Mouse (Mus musculus): ENCODE measurements at regions not wholly inside any gene's neighbourhood (a gene's known extent, or its start where the extent isn't known, plus 50 kb on each side); places are given as distances from the start of the nearest gene placed in this dataset.
A peak's percentile ranks its signal among the peaks of the same experiment; 100 is the strongest.

DNA sequence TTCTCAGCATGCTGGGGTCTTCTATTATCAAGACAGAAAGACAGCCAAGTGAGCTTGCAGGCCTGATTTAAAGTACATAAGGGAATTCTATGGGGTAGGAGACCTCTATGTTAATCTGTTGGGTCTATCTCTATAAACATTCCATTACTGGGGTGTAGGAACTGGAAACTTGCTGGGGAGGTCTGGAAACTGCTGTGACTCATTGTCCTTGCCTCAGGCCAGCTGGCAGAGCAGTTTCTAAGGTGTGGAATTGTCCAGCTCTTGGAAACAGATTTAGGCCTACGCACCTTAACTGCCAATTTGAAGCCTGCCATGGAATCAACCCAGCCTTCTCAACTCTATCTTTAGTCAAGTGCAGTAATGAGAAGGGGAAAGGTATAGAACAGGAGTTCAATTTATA, 559.1 kb upstream of the Fam98a start:
- H3K27ac ChIP-seq (ENCODE audit: low read depth, low read length): no peak overlapping the region
- no peaks in the 10 kb centered on the region for H3K4me1 ChIP-seq (replicated peaks; ENCODE audit: control insufficient read depth, insufficient read depth, low read length)
- H3K27me3 ChIP-seq (replicated peaks; ENCODE audit: control insufficient read depth, insufficient read depth, low read length): no peaks in the 10 kb centered on the region
- H3K4me3 ChIP-seq (ENCODE audit: low read depth, low read length): no peak overlapping the region
- no peak for ATAC-seq
- no peaks in the 10 kb centered on the region for H3K9me3 ChIP-seq (ENCODE audit: control insufficient read depth)
- WGBS: 100% methylated on average over 1 of the region's 1 CpGs
- no peak overlapping the region for H3K9ac ChIP-seq (ENCODE audit: low read depth, low read length)
- H3K4me2 ChIP-seq (replicated peaks; ENCODE audit: low read depth): no peak overlapping the region
- no peaks in the 10 kb centered on the region for H3K36me3 ChIP-seq (ENCODE audit: control insufficient read depth, insufficient read depth)
- TF ChIP-seq CTCF (IDR thresholded peaks at IDR 0.05; ENCODE audit: low read depth): no peak

DNA sequence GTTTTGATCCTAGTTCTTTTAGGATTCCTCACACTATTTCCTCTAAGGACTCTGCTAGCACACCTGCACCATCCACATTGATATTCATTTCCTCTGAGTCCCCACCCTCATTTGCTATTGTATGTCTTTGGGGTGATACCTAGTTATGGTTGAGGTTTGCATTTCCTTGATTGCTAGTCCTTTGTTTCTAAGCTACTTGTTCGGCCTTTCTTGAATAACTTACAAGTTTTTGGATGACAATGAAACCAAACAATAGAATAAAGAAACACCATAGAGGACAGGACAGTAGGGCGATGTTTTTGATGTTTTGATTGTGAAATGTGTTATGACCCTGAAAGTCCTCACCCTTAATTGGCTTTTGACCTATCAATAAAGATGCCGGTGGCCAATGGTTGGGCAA, 531.8 kb upstream of the Fam98a start:
- H3K36me3 ChIP-seq (ENCODE audit: control insufficient read depth, insufficient read depth): no peaks in the 10 kb centered on the region
- 92% methylated on average over 3 of the region's 3 CpGs for WGBS
- no peak overlapping the region for H3K4me3 ChIP-seq (ENCODE audit: low read depth, low read length)
- no peaks in the 10 kb centered on the region for H3K4me1 ChIP-seq (replicated peaks; ENCODE audit: control insufficient read depth, insufficient read depth, low read length)
- H3K4me2 ChIP-seq (replicated peaks; ENCODE audit: low read depth): no peak overlapping the region
- ATAC-seq: no peak
- no peaks in the 10 kb centered on the region for H3K27me3 ChIP-seq (replicated peaks; ENCODE audit: control insufficient read depth, insufficient read depth, low read length)
- no peak overlapping the region for H3K9ac ChIP-seq (ENCODE audit: low read depth, low read length)
- no peak for TF ChIP-seq CTCF (IDR thresholded peaks at IDR 0.05; ENCODE audit: low read depth)
- H3K27ac ChIP-seq (ENCODE audit: low read depth, low read length): no peak overlapping the region
- no peaks in the 10 kb centered on the region for H3K9me3 ChIP-seq (ENCODE audit: control insufficient read depth)

DNA sequence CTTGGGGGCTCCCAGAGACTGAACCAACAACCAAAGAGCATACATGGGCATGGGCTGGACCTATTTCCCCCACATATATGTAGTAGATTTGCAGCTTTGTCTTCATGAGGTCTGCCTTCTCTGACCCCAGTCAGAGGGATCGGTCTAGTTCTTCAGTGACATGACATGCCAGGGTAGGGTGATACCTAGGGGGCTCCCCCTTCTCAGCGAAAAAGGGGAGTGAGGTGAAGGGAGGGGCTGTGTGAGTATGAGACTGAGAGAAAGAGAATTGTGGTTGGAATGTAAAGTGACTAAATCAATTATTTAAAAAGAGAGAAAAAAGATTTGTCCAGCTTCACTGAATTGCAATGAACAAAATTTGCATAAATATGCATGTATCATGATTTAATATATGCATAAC, 530.0 kb upstream of the Fam98a start:
- no peaks in the 10 kb centered on the region for H3K36me3 ChIP-seq (ENCODE audit: control insufficient read depth, insufficient read depth)
- ATAC-seq: no peak
- H3K27ac ChIP-seq (ENCODE audit: low read depth, low read length): no peak overlapping the region
- no peaks in the 10 kb centered on the region for H3K27me3 ChIP-seq (replicated peaks; ENCODE audit: control insufficient read depth, insufficient read depth, low read length)
- H3K4me2 ChIP-seq (replicated peaks; ENCODE audit: low read depth): no peak overlapping the region
- no peak overlapping the region for H3K4me3 ChIP-seq (ENCODE audit: low read depth, low read length)
- no peaks in the 10 kb centered on the region for H3K4me1 ChIP-seq (replicated peaks; ENCODE audit: control insufficient read depth, insufficient read depth, low read length)
- no peaks in the 10 kb centered on the region for H3K9me3 ChIP-seq (ENCODE audit: control insufficient read depth)
- TF ChIP-seq CTCF (IDR thresholded peaks at IDR 0.05; ENCODE audit: low read depth): no peak
- no peak overlapping the region for H3K9ac ChIP-seq (ENCODE audit: low read depth, low read length)
- WGBS: 89% methylated on average over 2 of the region's 2 CpGs

DNA sequence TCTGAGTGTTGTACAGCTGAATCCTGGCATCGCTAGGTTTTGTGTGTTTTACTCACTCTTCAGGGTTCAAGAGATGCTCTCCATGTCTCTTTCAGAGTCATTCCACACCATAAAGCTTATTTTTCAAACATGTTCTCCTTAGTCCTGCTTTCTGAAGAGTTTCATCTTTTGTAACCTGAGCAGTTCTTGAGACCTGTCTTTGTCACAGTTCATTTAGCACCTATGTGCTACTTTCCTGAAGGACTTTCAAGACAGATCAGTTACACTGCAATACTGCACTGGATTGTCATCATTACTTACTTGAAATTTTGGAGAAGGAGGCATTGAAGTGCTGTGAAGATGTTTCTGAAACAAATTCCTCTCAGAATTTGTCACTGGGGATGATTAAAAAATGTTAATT, 494.7 kb upstream of the Fam98a start:
- no peaks in the 10 kb centered on the region for H3K36me3 ChIP-seq (ENCODE audit: control insufficient read depth, insufficient read depth)
- no peak for TF ChIP-seq CTCF (IDR thresholded peaks at IDR 0.05; ENCODE audit: low read depth)
- H3K9ac ChIP-seq (ENCODE audit: low read depth, low read length): no peak overlapping the region
- H3K27ac ChIP-seq (ENCODE audit: low read depth, low read length): no peak overlapping the region
- no peak for ATAC-seq
- H3K4me2 ChIP-seq (replicated peaks; ENCODE audit: low read depth): no peak overlapping the region
- H3K27me3 ChIP-seq (replicated peaks; ENCODE audit: control insufficient read depth, insufficient read depth, low read length): no peaks in the 10 kb centered on the region
- no peaks in the 10 kb centered on the region for H3K4me1 ChIP-seq (replicated peaks; ENCODE audit: control insufficient read depth, insufficient read depth, low read length)
- no peak overlapping the region for H3K4me3 ChIP-seq (ENCODE audit: low read depth, low read length)
- WGBS: 91% methylated on average over 1 of the region's 1 CpGs
- H3K9me3 ChIP-seq (ENCODE audit: control insufficient read depth): no peaks in the 10 kb centered on the region

DNA sequence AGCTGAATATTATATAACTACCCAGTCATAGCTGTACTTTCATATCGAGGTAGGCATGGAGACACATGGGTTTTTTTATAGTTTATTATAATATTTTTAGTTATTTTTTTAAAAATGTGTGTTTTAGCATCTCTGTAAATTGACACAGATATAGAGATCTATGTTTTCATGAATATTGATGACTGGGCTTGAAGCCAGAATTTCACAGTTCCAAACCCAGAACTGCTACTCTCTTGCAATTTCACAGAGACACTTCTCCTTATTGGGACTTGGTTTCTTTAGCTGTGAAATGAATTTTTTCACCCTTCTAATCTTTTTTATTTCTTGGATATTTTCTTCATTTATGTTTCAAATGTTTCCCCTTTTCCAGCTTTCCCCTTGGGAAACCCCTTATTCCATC, 481.0 kb upstream of the Fam98a start:
- TF ChIP-seq CTCF (IDR thresholded peaks at IDR 0.05; ENCODE audit: low read depth): no peak
- Histone ChIP-seq H3K4me2 (replicated peaks; ENCODE audit: low read depth) (no peak overlapping the region), H3K27ac (ENCODE audit: low read depth, low read length) (no peak overlapping the region), H3K9ac (ENCODE audit: low read depth, low read length) (no peak overlapping the region), H3K36me3 (ENCODE audit: control insufficient read depth, insufficient read depth) (no peaks in the 10 kb centered on the region), H3K4me1 (replicated peaks; ENCODE audit: control insufficient read depth, insufficient read depth, low read length) (no peaks in the 10 kb centered on the region), H3K9me3 (ENCODE audit: control insufficient read depth) (no peaks in the 10 kb centered on the region), H3K4me3 (ENCODE audit: low read depth, low read length) (no peak overlapping the region), H3K27me3 (replicated peaks; ENCODE audit: control insufficient read depth, insufficient read depth, low read length) (no peaks in the 10 kb centered on the region)
- 76% methylated on average over 1 of the region's 1 CpGs for WGBS
- no peak for ATAC-seq

DNA sequence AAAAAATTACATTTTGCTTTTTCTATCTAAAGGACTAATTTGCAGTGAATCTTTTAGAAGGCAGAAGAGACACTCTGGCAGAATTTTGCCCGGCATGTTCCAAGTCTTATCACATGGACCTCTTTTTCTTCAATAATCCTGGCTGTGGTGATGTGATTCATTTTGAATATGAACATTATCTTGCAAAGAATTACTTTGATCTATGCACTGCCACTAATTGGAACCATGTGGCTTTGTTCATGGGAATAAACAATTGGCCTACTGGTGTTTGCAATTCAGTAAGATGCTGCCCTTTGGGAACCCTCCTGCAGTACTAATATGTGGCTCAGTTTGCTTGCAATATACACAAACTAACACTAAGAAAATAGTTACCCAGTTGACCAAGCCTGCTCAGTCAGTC, 456.3 kb upstream of the Fam98a start:
- Histone ChIP-seq H3K9ac (ENCODE audit: low read depth, low read length) (no peak overlapping the region), H3K4me3 (ENCODE audit: low read depth, low read length) (no peak overlapping the region), H3K4me2 (replicated peaks; ENCODE audit: low read depth) (no peak overlapping the region), H3K9me3 (ENCODE audit: control insufficient read depth) (no peaks in the 10 kb centered on the region), H3K36me3 (ENCODE audit: control insufficient read depth, insufficient read depth) (no peaks in the 10 kb centered on the region), H3K27me3 (replicated peaks; ENCODE audit: control insufficient read depth, insufficient read depth, low read length) (no peaks in the 10 kb centered on the region), H3K4me1 (replicated peaks; ENCODE audit: control insufficient read depth, insufficient read depth, low read length) (no peaks in the 10 kb centered on the region), H3K27ac (ENCODE audit: low read depth, low read length) (no peak overlapping the region)
- TF ChIP-seq CTCF (IDR thresholded peaks at IDR 0.05; ENCODE audit: low read depth): no peak
- ATAC-seq: no peak
- 96% methylated on average over 1 of the region's 1 CpGs for WGBS

DNA sequence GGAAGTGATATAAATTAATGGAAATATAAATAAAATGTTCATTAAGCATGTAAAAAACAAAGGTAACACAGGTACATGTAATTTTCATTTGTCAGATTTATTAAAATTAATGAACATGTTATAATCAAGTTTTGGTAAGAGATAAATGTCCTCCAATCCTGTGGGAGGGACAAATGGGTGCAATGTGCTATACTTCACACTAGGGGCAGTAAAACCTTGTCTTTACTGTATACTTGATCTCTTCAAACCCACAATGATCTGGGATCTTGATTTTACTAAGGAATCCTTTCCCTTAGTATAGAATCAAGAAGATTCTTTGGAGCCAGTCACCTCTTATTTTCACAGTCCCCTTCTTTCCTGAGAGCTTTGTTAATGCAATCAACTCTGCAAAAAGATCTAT, 451.1 kb upstream of the Fam98a start:
- H3K27me3 ChIP-seq (replicated peaks; ENCODE audit: control insufficient read depth, insufficient read depth, low read length): no peaks in the 10 kb centered on the region
- no peak overlapping the region for H3K27ac ChIP-seq (ENCODE audit: low read depth, low read length)
- no peak for ATAC-seq
- peak; percentile 57 for TF ChIP-seq CTCF (IDR thresholded peaks at IDR 0.05; ENCODE audit: low read depth)
- no peak overlapping the region for H3K4me3 ChIP-seq (ENCODE audit: low read depth, low read length)
- H3K36me3 ChIP-seq (ENCODE audit: control insufficient read depth, insufficient read depth): no peaks in the 10 kb centered on the region
- no peaks in the 10 kb centered on the region for H3K9me3 ChIP-seq (ENCODE audit: control insufficient read depth)
- H3K4me2 ChIP-seq (replicated peaks; ENCODE audit: low read depth): no peak overlapping the region
- no peak overlapping the region for H3K9ac ChIP-seq (ENCODE audit: low read depth, low read length)
- H3K4me1 ChIP-seq (replicated peaks; ENCODE audit: control insufficient read depth, insufficient read depth, low read length): no peaks in the 10 kb centered on the region
